Mouse (Mus musculus) cerebellum, postnatal 14 days (tissue): ENCODE measurements around the gene Mbd3.
A peak's percentile ranks its signal among the peaks of the same experiment; 100 is the strongest.
"Not testable (repeated sequence)": the region's sequence is repeated elsewhere in the genome, so short reads cannot be mapped to it uniquely, and the experiment has no call there.

ENCODE experiments used
- DNase-seq, 2 experiments: peaks; one replicate each; pipeline ENCODE4 v3.0.0; 2021; ENCODE audit warnings: mixed read lengths in 2 of 2

Mbd3 gene

DNA sequence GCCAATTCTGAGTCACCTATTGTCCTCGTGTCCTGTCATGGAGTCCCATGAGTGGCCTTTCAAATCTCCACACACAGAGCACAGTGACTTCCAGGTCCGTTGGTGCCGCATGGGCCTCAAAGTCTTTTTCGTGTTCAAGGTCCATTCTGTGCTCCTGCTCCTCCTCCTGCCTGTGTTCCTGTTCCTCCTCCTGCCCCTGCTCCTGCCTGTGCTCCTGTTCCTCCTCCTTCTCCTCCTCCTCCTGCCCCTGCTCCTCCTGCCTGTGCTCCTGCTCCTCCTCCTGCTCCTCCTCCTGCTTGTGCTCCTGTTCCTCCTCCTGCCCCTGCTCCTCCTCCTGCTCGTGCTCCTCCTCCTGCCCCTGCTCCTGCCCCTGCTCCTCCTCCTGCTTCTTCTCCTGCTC lies 31.4 kb downstream of the Mbd3 start:
- DNase-seq = no peak

DNA sequence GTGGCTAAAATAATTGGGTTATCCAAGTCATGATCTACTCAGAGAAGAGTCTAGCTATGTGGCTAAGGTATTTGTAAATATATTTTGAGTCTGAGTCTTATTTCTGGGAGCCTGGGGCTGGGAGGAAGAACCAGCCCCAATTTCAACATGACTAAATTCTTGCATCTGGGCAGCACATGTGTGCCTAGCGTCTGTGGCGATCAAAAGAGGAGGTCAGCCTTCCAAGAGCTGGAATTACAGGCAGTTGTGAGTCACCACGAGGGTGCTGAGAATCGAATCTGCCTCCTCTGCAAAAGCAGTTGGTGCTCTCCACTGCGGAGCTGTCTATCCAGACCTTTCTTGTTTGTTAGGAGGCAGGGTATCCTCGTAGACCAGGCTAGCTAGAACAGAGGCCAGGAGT lies 33.6 kb downstream of the Mbd3 start:
- no peak for DNase-seq

DNA sequence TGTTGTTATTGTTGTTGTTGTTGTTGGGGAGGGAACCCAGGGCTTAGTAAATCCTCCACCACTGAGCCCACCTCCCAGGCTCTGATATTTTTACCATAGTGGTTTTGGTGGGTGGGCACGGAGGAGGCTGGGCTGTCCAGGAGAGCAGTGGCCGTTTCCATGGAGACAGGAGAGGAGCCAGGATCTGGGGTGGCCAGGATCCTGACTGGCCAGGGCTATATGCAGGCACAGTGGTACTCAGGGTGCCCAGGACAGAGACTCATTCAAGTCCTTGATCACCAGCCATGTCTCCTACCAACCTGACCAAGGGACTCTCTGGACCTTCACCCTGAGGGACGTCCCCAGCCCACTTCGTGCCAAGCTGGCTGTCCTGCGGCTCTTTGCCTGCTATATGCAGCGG lies 35.6 kb downstream of the Mbd3 start:
- peak; percentile 56 for DNase-seq

DNA sequence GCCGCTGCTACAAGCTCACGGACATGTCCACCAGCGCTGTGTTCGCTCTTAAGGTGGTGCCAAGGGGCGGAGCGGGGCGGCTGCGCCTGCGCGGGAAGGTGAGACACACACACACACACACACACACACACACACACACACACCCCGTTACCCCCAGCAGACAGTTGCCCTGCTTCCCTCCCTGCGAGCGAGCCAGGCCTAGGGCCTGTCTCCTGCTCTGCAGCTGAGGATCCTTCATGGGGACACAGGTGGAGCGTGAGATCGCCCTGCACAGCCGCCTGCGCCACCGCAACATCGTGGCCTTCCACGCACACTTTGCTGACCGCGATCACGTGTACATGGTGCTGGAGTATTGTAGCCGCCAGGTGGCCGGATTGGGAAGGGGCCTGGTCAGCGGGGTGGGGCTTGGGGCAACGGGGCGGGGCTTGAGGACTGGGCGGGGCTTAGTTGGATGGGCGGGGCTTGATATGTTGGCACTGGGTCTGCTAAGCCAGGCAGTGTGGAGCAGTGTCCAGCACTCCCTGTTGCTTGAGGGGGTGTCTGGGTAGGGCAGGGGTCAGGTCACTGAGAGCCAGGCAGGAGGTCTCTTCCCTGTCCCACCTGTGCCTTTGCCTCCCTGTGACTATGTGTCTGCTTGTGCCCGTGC lies 41.2 kb downstream of the Mbd3 start:
- peak; percentile 77 to 85 for DNase-seq

DNA sequence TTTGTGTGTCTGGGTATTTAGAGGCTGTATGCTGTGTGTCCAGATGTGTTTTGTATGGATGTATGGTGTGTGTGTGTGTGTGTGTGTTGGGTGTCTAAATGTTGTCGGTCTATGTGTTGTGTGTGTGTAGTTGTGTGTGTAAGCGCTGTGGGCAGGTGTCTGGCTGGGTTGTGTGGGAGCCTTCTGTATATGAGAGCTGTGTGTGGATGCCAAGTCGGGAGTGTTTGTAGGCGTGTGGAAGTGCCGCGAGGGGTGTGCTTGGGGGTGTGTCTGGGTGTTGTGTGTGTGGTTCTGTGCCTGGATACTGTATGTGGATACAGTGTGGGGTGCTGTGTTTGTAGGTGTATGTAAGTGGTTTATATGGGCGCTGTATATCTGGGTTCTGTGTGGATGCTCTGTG lies 42.0 kb downstream of the Mbd3 start:
- DNase-seq = no peak

DNA sequence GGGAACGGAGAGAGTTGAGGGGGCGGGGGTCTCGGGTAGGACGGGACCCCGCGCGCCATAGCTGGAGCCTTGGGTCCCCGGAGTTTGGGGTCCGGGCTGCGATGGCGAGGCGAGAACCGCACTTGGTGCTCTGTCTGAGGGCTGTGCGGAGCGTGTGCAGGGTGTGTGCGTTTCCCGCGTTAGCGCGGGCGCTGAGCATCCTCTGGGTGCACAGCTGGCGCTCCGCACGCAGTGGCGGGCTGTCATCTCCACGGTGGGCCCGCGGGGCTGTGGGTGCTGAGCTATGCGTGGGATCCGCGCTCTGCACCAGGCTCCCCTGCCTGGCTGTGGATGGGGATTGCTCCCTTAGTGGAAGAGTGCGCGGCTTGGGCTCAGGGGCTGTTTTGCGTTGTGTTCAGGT lies 42.6 kb downstream of the Mbd3 start:
- DNase-seq = no peak

DNA sequence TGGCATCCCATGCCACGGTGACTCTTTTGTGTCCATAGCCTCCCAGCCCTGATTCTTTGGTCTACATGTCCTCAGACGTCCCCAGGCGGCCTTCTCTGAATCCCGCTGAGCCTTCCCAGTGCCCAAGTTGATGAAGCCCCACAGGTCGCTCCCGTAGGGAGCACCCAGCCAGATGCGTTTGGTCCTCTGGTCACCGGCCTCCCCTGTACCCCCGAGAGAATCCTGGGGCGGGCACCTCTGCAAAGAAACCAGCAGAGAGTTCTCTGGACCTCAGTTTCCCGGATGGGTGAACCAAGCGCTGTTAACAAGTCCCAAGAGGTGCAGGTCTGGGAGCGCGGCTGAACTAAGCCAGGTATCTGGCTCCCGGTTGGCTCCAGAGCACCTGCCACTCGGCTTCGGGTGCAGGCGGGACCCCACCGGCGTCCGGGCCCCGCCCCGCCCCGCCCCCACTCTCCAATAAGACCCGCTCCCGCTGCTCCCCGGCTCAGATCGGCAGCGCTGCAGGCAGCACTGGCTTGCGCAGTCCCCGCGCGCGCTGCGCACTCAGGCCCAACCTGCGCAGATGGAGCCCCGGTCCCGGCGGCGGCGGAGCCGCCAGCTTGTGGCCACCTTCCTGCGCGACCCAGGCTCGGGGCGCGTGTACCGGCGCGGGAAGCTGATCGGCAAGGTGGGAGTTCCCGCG lies 43.2 kb downstream of the Mbd3 start, which contains the start of gene Plk5:
Gene Plk5 (plus strand): TSS at position 459 of the 682 bp plus-strand sequence.
- peak; percentile 52 to 60 for DNase-seq

DNA sequence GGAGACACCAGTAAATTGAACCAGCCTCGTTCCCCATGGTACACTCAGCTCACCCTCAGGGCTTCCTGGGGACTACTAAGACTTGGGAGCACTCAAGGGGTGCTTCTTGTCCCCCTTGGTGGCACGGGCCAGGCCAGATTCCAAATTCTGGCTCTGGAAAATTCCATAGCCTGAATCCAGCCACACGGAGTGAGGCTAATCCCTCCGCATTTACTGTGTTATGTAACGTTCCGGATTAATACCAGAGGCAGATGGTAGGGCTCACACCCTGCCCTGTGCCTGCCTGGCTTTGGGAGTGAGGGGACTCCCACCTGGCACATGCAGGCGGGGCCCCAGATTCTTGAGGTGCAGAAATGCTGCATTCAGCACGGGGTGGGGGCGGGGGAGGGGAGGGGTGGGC lies 43.9 kb downstream of the Mbd3 start:
- DNase-seq = peak in 1 of 2 experiments; percentile 29

DNA sequence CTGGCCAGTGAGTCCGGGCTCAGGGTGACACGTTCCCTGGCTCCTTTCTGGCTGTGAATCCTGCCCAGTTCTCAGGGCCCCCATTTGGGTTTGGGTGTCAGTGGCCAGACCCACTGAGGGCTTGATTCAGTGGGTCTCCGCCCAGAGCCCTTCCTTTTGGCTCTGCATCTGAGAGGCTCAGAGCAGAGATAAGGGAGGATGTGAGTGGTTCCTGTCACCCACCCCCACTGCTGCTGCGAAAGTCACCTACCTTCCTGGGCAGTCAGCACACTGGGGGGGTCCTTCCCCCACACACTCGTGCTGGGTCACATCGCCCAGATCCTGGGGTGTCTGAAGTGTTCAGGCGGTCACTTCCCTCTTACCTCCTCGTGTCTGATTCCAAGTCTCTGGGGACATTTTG lies 46.6 kb downstream of the Mbd3 start:
- DNase-seq = no peak

DNA sequence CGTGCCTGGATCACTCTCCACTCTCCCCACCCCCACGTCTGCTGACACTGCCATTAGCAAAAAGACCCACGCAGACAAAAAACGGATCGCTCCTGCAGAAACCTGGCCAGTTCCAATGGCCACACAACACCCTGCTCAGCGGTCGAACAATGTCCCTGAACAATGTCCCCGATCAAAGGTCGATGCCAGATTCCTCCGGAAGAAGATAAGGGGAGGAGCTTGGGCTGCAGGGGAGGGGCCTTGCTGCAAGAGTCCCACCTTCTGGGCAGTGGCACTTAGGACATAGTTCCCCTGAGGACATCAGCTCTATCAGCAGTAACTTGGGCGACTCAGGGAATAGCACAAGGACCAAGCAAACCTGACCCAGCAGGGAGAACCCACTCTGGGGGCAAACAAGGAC lies 47.5 kb downstream of the Mbd3 start:
- no peak for DNase-seq

DNA sequence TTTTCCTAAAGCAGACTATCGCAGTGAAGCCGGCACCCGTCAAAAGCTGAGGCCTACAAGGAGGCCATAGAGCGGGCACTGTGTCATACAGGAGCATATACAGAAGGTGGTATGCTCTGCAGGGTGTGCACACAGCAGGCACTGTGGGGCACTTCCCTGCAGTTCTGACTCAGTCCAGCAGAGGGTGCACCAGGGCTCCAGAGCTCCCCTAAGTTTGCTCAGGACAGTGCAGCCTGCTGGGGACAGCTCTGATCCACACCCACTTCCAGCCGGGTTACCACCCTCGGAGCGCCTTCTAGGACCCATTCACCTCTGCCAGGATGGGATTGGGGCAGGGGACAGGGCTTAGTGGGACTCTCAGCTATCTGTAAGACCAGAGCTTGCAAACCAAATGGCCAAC lies 49.1 kb downstream of the Mbd3 start:
- peak; percentile 88 to 93 for DNase-seq

DNA sequence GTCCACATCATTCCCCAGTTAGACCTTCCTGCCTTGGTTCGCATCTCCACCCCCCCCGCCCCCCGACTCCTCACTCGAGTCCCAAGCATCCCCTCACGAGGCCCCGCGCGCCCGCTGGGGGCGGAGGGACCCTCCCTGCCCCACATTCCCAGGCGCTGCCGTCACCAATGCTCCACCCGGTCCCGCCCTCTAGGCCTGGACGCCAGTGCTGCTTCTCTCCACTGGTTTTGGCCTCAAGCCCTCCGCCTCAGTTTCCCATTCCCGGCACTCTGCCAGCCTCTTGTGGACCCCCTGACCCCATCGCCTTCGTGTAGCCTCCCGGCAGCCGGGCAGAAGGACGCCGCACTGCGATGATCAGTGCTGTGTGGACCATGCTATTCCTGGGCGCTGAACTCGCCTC lies 50.4 kb downstream of the Mbd3 start:
- peak in 1 of 2 experiments; percentile 33 for DNase-seq

DNA sequence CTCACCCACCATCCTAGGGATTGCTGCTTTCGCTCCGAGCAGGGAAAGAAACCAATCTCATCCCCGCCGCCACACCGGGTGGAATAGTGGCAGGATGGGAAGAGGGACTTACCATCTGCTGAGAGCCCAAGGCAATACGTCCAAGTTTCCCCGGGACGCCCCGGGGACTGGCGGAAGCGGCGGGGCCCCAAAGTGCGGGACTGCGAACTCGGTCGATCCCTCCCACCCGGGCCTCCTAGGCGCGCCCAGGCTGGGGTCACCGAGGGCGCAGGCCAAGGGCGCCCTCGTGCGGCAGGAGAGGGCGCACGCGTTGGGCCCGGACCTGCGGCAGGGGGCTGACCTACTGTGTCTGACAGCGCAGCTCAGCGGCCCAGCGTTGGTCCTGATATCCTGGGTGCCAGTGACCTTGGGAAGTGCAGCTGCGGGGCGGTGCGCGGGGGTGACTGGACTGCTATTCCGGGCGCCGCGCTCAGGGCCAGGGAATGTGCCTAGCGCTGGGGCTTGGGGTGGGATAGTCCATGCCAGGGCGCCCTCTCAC lies 51.0 kb downstream of the Mbd3 start, which contains the start of gene Adamtsl5:
Gene Adamtsl5 (minus strand): TSS at position 169 of the 538 bp plus-strand sequence.
- peak in 1 of 2 experiments; percentile 56 for DNase-seq

DNA sequence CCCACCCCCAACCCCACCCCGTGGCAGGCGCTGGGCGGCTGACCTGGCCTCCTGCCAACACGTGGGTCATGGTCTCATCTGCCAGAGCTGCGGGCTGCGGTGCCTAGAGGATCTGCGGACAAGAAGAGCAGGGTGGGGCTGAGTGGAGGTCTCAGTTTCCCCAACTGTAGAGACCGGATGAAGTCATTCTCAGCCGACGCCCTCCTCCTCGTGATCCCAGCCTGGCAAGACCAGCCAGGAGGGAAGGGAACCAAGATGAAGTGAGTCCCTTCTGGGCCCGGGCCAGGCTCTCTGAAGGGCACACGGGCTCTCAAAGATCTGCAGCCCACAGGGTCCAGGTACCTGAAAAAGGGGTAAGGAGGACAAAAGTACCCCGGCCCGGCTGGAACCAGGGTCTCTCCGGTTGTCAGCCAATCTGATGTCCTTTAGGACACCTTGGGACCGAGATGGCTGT lies 51.8 kb downstream of the Mbd3 start:
- peak in 1 of 2 experiments; percentile 45 for DNase-seq

DNA sequence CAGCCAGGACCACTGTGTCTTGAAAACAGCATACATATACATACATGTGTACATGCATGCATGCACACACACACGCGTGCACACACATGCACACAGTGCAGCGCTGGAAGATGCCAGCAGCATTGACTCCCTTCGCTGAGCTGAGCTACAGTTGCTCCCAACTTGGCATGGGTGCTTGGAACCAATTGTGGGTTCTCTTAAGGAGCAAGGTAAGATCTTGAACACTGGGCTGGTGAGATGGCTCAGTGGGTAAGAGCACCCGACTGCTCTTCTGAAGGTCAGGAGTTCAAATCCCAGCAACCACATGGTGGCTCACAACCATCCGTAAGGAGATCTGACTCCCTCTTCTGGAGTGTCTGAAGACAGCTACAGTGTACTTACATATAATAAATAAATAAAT lies 53.4 kb downstream of the Mbd3 start:
- DNase-seq = not testable (repeated sequence)

DNA sequence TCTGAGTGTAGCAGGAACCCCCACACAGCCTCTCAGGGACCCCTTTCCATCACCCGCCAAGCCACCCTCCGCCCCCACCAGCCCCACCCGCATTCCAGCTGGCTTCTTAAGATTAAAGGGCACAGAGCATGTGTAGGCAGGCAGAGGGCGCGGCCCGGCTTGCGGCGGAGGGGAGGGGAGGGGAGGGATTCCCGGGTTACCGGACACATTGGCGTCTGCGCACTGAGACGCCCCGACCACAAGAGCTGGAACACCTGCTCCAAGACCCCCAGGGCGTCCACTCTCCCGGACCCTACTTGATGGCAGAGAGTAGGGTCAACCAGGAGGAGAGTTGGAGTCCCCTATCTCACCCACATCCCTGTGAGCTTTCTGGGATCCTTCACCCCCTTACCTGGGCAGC lies 54.2 kb downstream of the Mbd3 start:
- no peak for DNase-seq

DNA sequence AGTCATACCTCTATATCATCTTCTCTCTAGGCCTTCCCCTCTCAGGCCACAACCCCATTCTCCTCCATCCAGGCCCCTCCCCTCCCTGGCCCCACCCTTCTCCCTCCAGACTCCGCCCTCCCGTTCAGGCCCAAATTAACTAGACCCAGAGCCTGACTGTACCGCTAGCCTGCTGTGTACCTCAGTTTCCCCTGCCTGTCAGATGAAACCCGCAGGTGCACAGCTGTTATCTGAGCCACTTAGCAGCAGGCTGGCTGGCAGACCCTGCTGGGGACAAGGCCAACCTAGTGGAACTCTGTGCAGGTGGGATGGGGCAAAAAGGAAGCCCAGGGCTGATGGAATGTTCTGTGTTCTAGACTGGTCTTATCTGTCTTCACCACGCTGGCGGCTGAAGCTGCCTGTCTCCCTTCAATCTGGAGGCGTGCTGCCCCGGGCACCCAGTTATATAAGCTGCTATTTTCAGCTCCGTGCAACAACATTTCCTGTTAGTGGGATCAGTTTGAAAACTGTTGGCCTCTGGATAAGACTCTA lies 55.2 kb downstream of the Mbd3 start:
- no peak for DNase-seq

DNA sequence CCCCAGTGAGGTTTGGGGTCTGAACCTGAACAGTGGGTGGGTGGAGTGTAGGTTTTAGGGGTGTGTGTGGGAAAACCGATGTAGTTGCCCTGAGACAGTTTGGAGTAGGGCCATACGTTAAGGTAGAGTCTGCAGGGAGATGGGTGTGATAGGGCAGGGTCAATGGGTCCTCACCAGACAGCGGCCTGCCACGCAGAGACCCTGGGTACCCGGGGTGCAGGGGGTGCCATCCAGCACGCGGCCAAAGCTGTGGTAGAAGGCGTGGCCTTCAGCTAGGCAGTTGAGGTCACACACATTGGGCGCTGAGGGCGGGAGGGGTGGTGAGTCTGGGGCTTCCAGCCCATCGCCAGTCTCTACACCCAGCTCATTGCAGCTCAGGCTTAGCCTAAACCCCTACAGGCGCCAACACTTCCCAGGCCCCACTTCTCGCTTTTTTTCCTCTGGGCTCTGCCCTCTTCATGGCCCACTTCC lies 55.9 kb downstream of the Mbd3 start:
- no peak for DNase-seq

DNA sequence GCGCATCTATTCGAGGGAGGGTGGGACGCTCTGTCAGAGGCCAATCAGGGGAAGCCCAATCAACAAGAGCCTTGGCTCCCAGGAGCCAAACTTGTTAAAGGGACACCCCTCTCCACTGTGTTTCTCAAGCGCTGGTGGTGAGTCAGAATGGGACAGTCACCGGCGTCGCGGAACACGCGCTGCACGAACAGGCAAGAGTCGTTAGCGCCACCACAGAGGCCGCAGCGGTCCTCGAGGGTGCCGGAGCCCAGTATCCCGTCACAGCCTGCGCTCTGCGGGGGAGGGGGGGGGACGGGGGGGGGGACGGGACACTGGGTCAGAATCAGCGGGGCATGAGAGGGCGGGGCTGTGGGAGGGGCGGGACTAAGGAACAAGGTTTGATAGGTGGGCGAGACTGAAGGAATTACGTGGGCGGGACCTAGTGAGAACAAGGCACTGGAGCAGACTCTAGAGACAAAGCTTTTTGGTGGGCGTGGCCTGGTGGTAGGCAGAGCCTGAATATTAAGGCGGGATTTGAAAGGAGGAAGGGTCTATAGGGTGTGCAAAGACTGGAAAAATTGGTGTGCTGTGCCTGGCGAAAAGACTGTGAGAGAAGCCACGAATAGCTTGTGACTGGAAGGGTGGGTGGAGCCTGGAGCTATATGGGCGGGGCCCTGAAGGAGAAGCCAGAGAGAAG lies 56.5 kb downstream of the Mbd3 start:
- peak in 1 of 2 experiments; percentile 43 for DNase-seq
